Mouse (Mus musculus): Measurements from ENCODE around the gene Coa3. TPM values are rescaled to one million over a fixed set of nuclear protein-coding genes. Genes with fewer than 3 reads are reported as not detected.

The Coa3 gene
- total RNA-seq, 4 experiments from 2014 or later, result 93.0 to 105 (median 98.0) TPM

Other genes starting within 250 kb of the Coa3 start
- gene Naglu, start 209.1 kb downstream of the Coa3 start, total RNA-seq (2022), result 10 to 100 TPM in 1 of 4 experiments, 1 to 10 TPM in 3; 7.3 to 10.1 (median 7.8) TPM
- 1 to 10 TPM in 1 of 4 experiments, under 1 TPM in 3; 0.22 to 1.5 (median 0.52) TPM for gene Hsd17b1, start 200.7 kb downstream of the Coa3 start, total RNA-seq (2022)
- gene Coasy, start 196.5 kb downstream of the Coa3 start, total RNA-seq (2022), result 10 to 100 TPM; 14.5 to 21.0 (median 17.6) TPM
- 10 to 100 TPM; 15.5 to 24.4 (median 20.0) TPM for gene Mlx, start 191.8 kb downstream of the Coa3 start, total RNA-seq (2022)
- 1 to 10 TPM; 2.3 to 3.1 (median 2.8) TPM for gene Psmc3ip, start 183.7 kb downstream of the Coa3 start, total RNA-seq (2022)
- 10 to 100 TPM; 26.5 to 31.2 (median 29.0) TPM for gene Retreg3, start 159.2 kb downstream of the Coa3 start, total RNA-seq (2022)
- 10 to 100 TPM; 23.2 to 27.3 (median 25.4) TPM for gene Tubg1, start 159.2 kb downstream of the Coa3 start, total RNA-seq (2022)
- gene Tubg2, start 123.2 kb downstream of the Coa3 start, total RNA-seq (2022), result 1 to 10 TPM; 2.7 to 4.9 (median 3.0) TPM
- gene Cntnap1, start 108.6 kb downstream of the Coa3 start, total RNA-seq (2022), result 1 to 10 TPM; 1.1 to 2.9 (median 1.5) TPM
- 10 to 100 TPM; 23.4 to 29.9 (median 28.1) TPM for gene Plekhh3, start 107.8 kb downstream of the Coa3 start, total RNA-seq (2022)
- gene Ccr10, start 103.7 kb downstream of the Coa3 start, total RNA-seq (2022), result under 1 TPM in 2 of 4 experiments, not detected in 2; 0.14 to 0.19 TPM
- 10 to 100 TPM; 28.6 to 37.3 (median 31.7) TPM for gene Ezh1, start 52.7 kb downstream of the Coa3 start, total RNA-seq (2022)
- gene Ramp2, start 33.1 kb downstream of the Coa3 start, total RNA-seq (2022), result 10 to 100 TPM; 60.8 to 93.6 (median 83.9) TPM
- gene Vps25, start 25.4 kb downstream of the Coa3 start, total RNA-seq (2022), result 100 to 1,000 TPM in 3 of 4 experiments, 10 to 100 TPM in 1; 88.4 to 109 (median 104) TPM
- gene Wnk4, start 18.5 kb downstream of the Coa3 start, total RNA-seq (2022), result 10 to 100 TPM in 3 of 4 experiments, 1 to 10 TPM in 1; 7.6 to 16.6 (median 14.2) TPM
- under 1 TPM in 3 of 4 experiments, not detected in 1; 0.14 to 0.29 (median 0.22) TPM for gene Cntd1, start 102 bp downstream of the Coa3 start, total RNA-seq (2022)
- 100 to 1,000 TPM in 2 of 4 experiments, 10 to 100 TPM in 2; 78.6 to 116 (median 100) TPM for gene Becn1, start 23.2 kb upstream of the Coa3 start, total RNA-seq (2022)
- gene Psme3, start 37.1 kb upstream of the Coa3 start, total RNA-seq (2022), result 10 to 100 TPM; 66.4 to 85.0 (median 73.6) TPM
- 1 to 10 TPM; 1.4 to 1.9 (median 1.7) TPM for gene Aoc2, start 45.9 kb upstream of the Coa3 start, total RNA-seq (2022)
- 1 to 10 TPM; 7.1 to 9.2 (median 8.5) TPM for gene Aoc3, start 51.5 kb upstream of the Coa3 start, total RNA-seq (2022)
- not detected for gene G6pc, start 88.4 kb upstream of the Coa3 start, total RNA-seq (2022)
- 10 to 100 TPM; 12.3 to 25.8 (median 22.4) TPM for gene Aarsd1, start 138.5 kb upstream of the Coa3 start, total RNA-seq (2022)
- gene Gm27029, start 145.7 kb upstream of the Coa3 start, total RNA-seq (2022), result 10 to 100 TPM in 1 of 4 experiments, 1 to 10 TPM in 3; 5.0 to 11.5 (median 6.8) TPM
- gene Rundc1, start 146.0 kb upstream of the Coa3 start, total RNA-seq (2022), result 10 to 100 TPM; 10.5 to 13.1 (median 11.8) TPM
- gene Ptges3l, start 146.2 kb upstream of the Coa3 start, total RNA-seq (2022), result 10 to 100 TPM; 46.5 to 67.8 (median 61.1) TPM
- gene Rpl27, start 163.2 kb upstream of the Coa3 start, total RNA-seq (2022), result 10 to 100 TPM; 29.2 to 41.5 (median 39.2) TPM
- gene Ifi35, start 169.3 kb upstream of the Coa3 start, total RNA-seq (2022), result 10 to 100 TPM; 13.4 to 14.6 (median 13.9) TPM
- gene Rnd2, start 185.9 kb upstream of the Coa3 start, total RNA-seq (2022), result 1 to 10 TPM; 5.3 to 7.5 (median 6.2) TPM
- gene Vat1, start 187.1 kb upstream of the Coa3 start, total RNA-seq (2022), result 10 to 100 TPM; 20.6 to 23.2 (median 21.8) TPM

All from heart, adult 8-10 months (tissue).